Mouse (Mus musculus): Measurements from ENCODE around the gene Mrtfb. TPM values are rescaled to one million over a fixed set of nuclear protein-coding genes. Genes with fewer than 3 reads are reported as not detected.

The Mrtfb gene
- polyA plus RNA-seq, 1 experiment from 2014 or later = 12.9 TPM

DNA sequence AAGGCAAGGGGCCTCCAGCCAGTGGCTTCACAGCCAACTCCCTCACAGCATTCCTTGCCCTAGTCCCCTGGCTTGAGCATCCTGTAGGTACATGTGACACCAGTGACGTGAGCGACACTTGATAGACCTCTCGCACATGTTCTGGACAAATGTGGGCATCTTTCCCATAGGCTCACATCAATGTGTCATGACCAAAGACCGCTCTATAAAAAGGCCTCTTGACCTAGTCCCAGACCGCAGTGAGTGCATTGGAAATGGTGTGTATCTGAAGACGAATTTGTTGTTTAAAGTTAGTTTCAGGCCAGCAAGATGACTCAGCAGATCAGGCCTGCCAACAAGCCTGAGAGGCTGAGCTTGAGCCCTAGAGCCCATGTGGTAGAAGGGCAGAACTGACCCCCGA, 158.3 kb downstream of the Mrtfb start:
- no peak for ATAC-seq
- no peak overlapping the region for H3K27ac ChIP-seq (ENCODE audit: low read length)
- no peaks in the 10 kb centered on the region for H3K27me3 ChIP-seq (ENCODE audit: control insufficient read depth, insufficient read depth, low read depth, low read length)
- no peak overlapping the region for H3K4me3 ChIP-seq (ENCODE audit: low read depth, low read length)
- H3K4me1 ChIP-seq (ENCODE audit: control insufficient read depth, insufficient read depth, low read length) = no peaks in the 10 kb centered on the region
- no peak overlapping the region for H3K9ac ChIP-seq (ENCODE audit: low read depth, low read length)
- peaks cover 19% of the 10 kb centered on the region for H3K36me3 ChIP-seq (ENCODE audit: control insufficient read depth, insufficient read depth, low read length)
- H3K4me2 ChIP-seq (ENCODE audit: low read length) = no peak overlapping the region
- no peaks in the 10 kb centered on the region for H3K9me3 ChIP-seq (replicated peaks; ENCODE audit: control insufficient read depth, low read length, poor library complexity, severe bottlenecking)
- 97% methylated on average over 7 of the region's 7 CpGs for WGBS

DNA sequence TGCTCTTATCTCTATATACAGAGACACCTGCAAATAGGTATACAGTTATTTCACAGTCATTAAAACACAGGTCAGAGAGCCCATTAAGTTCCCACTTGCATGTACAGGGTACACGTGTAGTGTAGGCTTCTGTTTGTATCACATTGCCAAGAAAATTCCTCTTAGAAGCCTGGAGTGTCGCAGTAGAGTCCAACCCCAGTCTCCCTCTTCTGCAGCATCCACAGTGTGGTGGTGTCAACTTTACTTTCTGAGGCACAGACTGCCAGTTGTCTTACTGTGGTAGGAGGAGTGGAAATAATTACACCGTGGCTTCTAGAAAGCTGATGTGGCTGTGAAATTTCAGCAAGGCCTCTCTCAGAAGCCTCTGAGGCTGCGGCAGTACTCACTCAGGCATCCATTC, 158.7 kb downstream of the Mrtfb start:
- 93% methylated on average over 4 of the region's 4 CpGs for WGBS
- H3K9ac ChIP-seq (ENCODE audit: low read depth, low read length) = no peak overlapping the region
- no peak for ATAC-seq

DNA sequence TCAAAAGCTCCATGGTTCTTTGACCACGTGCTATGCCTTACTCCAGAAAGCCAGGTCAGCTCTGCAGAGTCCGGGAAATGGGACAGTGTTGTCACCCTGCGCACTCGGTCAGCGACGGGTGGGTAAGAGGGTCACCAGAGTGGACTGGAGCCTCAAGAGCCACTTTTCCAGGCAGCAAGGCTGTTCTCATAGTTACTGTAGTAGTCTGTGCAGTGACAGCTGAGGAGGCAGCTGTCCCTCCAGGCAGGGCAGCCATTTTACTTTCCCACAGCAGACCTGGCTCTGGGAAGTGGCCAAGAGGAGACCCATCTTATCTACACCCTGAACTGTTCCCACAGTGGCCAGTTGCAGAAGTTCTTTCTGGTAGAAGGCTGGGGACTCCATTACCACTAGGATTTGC, 159.2 kb downstream of the Mrtfb start:
- peaks cover 16% of the 10 kb centered on the region for H3K36me3 ChIP-seq (ENCODE audit: control insufficient read depth, insufficient read depth, low read length)
- 99% methylated on average over 6 of the region's 6 CpGs for WGBS

More for the DNA sequence above, 158.7 kb downstream of the Mrtfb start:
- Histone ChIP-seq H3K4me2 (ENCODE audit: low read length) (no peak overlapping the region), H3K27ac (ENCODE audit: low read length) (no peak overlapping the region), H3K4me3 (ENCODE audit: low read depth, low read length) (no peak overlapping the region), H3K4me1 (ENCODE audit: control insufficient read depth, insufficient read depth, low read length) (no peaks in the 10 kb centered on the region), H3K36me3 (ENCODE audit: control insufficient read depth, insufficient read depth, low read length) (peaks cover 18% of the 10 kb centered on the region), H3K9me3 (replicated peaks; ENCODE audit: control insufficient read depth, low read length, poor library complexity, severe bottlenecking) (no peaks in the 10 kb centered on the region), H3K27me3 (ENCODE audit: control insufficient read depth, insufficient read depth, low read depth, low read length) (no peaks in the 10 kb centered on the region)

DNA sequence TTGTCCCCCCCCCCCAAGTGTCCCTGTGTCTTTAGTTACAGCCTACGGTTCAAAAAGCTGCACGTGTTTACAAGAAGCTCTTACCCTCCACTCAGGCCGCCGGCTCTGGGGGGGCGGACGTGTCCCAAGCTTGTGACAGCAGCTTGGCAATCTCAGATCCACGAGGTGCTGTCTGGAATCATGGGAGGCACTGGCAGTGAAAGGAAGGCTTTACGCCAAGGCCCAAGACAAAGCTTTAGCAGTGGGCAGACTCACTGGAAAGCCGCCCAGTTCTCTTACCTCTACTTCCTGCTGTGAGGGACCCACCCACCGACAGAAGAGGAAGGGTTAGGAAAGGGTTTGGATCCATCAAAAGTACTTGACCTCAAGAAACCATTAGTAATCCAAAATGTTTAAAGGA, 160.2 kb downstream of the Mrtfb start:
- H3K4me2 ChIP-seq (ENCODE audit: low read length) = no peak overlapping the region
- no peak overlapping the region for H3K9ac ChIP-seq (ENCODE audit: low read depth, low read length)
- 72% methylated on average over 10 of the region's 10 CpGs for WGBS

More for the DNA sequence above, 159.2 kb downstream of the Mrtfb start:
- Histone ChIP-seq H3K4me3 (ENCODE audit: low read depth, low read length) (no peak overlapping the region), H3K9me3 (replicated peaks; ENCODE audit: control insufficient read depth, low read length, poor library complexity, severe bottlenecking) (no peaks in the 10 kb centered on the region), H3K4me2 (ENCODE audit: low read length) (no peak overlapping the region), H3K4me1 (ENCODE audit: control insufficient read depth, insufficient read depth, low read length) (no peaks in the 10 kb centered on the region), H3K27ac (ENCODE audit: low read length) (no peak overlapping the region), H3K27me3 (ENCODE audit: control insufficient read depth, insufficient read depth, low read depth, low read length) (no peaks in the 10 kb centered on the region), H3K9ac (ENCODE audit: low read depth, low read length) (no peak overlapping the region)
- ATAC-seq = no peak

DNA sequence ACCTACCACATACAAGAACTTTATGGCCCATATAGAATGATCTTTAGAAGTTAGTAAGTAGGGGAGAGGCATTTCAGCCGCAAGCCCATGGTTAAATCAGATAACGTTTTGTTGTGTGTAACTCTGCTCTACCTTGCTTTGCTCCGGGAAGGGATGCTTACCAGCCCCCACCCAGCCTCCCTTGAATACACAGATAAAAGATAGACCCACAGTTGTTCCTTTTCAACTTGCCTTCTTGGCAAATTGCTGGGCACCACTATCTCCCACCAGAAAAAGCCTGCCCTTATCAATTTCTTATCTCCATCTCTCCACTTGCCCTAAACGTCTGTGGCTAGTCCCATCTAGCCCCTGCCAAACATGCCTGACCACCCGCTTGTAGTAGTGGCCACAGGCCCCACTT, 161.6 kb downstream of the Mrtfb start:
- no peak for ATAC-seq
- Histone ChIP-seq H3K9ac (ENCODE audit: low read depth, low read length) (no peak overlapping the region), H3K9me3 (replicated peaks; ENCODE audit: control insufficient read depth, low read length, poor library complexity, severe bottlenecking) (no peaks in the 10 kb centered on the region), H3K4me1 (ENCODE audit: control insufficient read depth, insufficient read depth, low read length) (no peaks in the 10 kb centered on the region), H3K4me3 (ENCODE audit: low read depth, low read length) (no peak overlapping the region), H3K36me3 (ENCODE audit: control insufficient read depth, insufficient read depth, low read length) (0 out of 2 replicates have a peak, but pooled peaks cover 3% of the 10 kb centered on the region), H3K27me3 (ENCODE audit: control insufficient read depth, insufficient read depth, low read depth, low read length) (no peaks in the 10 kb centered on the region), H3K4me2 (ENCODE audit: low read length) (no peak overlapping the region), H3K27ac (ENCODE audit: low read length) (no peak overlapping the region)
- WGBS = 88% methylated on average over 5 of the region's 5 CpGs

More for the DNA sequence above, 160.2 kb downstream of the Mrtfb start:
- H3K9me3 ChIP-seq (replicated peaks; ENCODE audit: control insufficient read depth, low read length, poor library complexity, severe bottlenecking) = no peaks in the 10 kb centered on the region
- no peak overlapping the region for H3K4me3 ChIP-seq (ENCODE audit: low read depth, low read length)
- no peaks in the 10 kb centered on the region for H3K27me3 ChIP-seq (ENCODE audit: control insufficient read depth, insufficient read depth, low read depth, low read length)
- no peak overlapping the region for H3K27ac ChIP-seq (ENCODE audit: low read length)
- peaks cover 7% of the 10 kb centered on the region for H3K36me3 ChIP-seq (ENCODE audit: control insufficient read depth, insufficient read depth, low read length)
- ATAC-seq = no peak
- H3K4me1 ChIP-seq (ENCODE audit: control insufficient read depth, insufficient read depth, low read length) = no peaks in the 10 kb centered on the region

DNA sequence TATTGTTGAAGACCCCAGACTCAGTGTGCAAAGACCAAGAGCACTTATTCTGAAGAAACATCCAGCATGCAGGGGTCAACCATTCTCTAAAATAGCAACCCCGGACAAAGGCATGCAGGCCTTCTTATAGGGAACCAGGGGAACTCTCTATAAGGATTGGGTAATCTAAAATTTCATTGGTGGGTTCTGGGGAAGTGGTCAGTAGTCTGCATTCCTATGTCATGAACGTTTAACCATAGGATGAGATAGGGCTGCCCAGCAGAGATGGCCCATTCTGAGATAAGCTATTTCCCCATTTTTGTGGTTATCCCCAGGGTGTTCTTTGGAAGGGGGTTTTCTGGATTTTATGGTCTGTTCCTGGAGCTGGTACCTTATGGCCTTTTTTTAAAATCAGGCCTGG, 163.5 kb downstream of the Mrtfb start:
- Histone ChIP-seq H3K27ac (ENCODE audit: low read length) (no peak overlapping the region), H3K9me3 (replicated peaks; ENCODE audit: control insufficient read depth, low read length, poor library complexity, severe bottlenecking) (no peaks in the 10 kb centered on the region), H3K27me3 (ENCODE audit: control insufficient read depth, insufficient read depth, low read depth, low read length) (no peaks in the 10 kb centered on the region), H3K4me3 (ENCODE audit: low read depth, low read length) (no peak overlapping the region), H3K36me3 (ENCODE audit: control insufficient read depth, insufficient read depth, low read length) (no peaks in the 10 kb centered on the region), H3K9ac (ENCODE audit: low read depth, low read length) (no peak overlapping the region), H3K4me1 (ENCODE audit: control insufficient read depth, insufficient read depth, low read length) (no peaks in the 10 kb centered on the region), H3K4me2 (ENCODE audit: low read length) (no peak overlapping the region)
- no peak for ATAC-seq
- 89% methylated on average over 2 of the region's 2 CpGs for WGBS

DNA sequence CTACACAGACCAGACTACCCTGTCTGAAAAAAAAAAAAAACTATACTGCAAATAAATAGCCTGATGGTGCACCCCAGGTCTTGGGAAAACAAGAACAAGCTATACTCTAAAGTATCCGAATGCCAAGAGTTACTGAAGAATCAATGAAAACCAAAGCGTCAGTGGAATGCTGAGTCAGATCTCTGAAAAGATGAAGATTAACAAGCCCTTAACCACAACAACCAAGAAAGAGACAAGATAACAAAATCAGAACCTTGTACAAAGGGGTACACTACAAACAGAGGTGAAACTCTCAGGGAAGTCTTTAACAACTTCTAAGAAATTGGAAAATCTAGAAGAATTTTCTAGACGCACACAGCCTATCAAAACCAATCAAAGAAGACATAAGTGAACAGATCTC, 166.2 kb downstream of the Mrtfb start:
- H3K27me3 ChIP-seq (ENCODE audit: control insufficient read depth, insufficient read depth, low read depth, low read length) = no peaks in the 10 kb centered on the region
- H3K36me3 ChIP-seq (ENCODE audit: control insufficient read depth, insufficient read depth, low read length) = no peaks in the 10 kb centered on the region
- no peak overlapping the region for H3K4me3 ChIP-seq (ENCODE audit: low read depth, low read length)
- WGBS = 91% methylated on average over 3 of the region's 3 CpGs
- no peak overlapping the region for H3K4me2 ChIP-seq (ENCODE audit: low read length)
- no peak overlapping the region for H3K27ac ChIP-seq (ENCODE audit: low read length)
- no peak for ATAC-seq
- H3K9me3 ChIP-seq (replicated peaks; ENCODE audit: control insufficient read depth, low read length, poor library complexity, severe bottlenecking) = no peaks in the 10 kb centered on the region
- H3K9ac ChIP-seq (ENCODE audit: low read depth, low read length) = no peak overlapping the region
- no peaks in the 10 kb centered on the region for H3K4me1 ChIP-seq (ENCODE audit: control insufficient read depth, insufficient read depth, low read length)

DNA sequence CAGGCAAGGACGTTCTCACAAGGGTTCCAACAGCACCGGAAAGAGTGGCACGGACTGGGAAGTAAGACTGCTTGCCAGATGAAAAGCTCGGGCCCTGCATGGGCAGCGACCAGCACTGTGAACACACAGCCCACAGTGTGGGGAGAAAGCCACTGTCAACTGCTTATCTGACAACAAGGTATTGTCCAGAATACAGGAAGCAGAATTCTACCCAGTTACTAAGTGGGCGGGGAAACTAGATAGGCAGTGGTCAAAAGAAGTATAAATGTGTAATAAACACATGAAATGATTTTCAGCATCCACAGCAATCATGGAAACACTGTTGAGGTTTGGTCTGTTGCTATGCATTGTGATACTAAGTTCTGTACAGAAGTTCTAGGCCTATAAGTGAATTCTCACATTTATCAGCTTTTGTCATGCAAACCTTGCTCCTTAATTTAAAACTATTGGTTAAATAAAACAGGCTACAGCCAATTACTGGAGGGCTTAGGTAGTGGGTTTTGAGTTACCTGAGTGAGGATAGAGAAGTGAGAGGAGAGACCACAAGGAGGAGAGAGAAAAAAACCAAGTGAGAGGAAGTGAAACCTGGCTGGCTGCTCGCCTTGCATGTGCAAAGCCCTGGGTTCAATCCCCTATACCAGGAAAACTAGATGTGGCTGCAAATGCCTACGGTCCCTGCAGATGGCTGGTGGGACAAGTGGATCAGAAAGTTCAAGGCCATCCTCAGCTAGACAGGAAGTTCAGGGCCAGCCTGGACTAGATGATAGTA, 167.5 kb downstream of the Mrtfb start:
- no peak overlapping the region for H3K4me3 ChIP-seq (ENCODE audit: low read depth, low read length)
- H3K27ac ChIP-seq (ENCODE audit: low read length) = no peak overlapping the region
- H3K9me3 ChIP-seq (replicated peaks; ENCODE audit: control insufficient read depth, low read length, poor library complexity, severe bottlenecking) = no peaks in the 10 kb centered on the region
- no peak for ATAC-seq
- no peak overlapping the region for H3K9ac ChIP-seq (ENCODE audit: low read depth, low read length)
- H3K36me3 ChIP-seq (ENCODE audit: control insufficient read depth, insufficient read depth, low read length) = no peaks in the 10 kb centered on the region
- no peaks in the 10 kb centered on the region for H3K27me3 ChIP-seq (ENCODE audit: control insufficient read depth, insufficient read depth, low read depth, low read length)
- no peak overlapping the region for H3K4me2 ChIP-seq (ENCODE audit: low read length)
- no peaks in the 10 kb centered on the region for H3K4me1 ChIP-seq (ENCODE audit: control insufficient read depth, insufficient read depth, low read length)
- 86% methylated on average over 8 of the region's 8 CpGs for WGBS

DNA sequence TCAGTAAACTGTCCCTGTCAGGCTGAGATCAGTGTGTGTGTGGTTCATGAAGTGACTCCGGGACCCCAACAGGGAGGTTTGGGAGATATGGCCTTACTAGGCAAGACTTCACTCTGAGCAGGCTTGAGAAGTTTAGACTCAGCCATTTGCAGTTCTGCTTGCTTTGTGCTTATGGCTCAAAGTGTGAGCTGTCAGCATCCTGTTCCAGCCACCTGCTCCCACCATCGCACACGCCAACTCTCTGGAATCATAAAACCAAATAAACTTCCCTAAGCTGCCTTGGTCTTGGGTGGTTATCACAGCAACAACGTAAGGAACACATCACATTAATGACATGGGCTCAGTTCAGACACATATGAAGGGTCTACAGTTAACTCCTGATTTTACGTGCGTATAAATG, 169.5 kb downstream of the Mrtfb start:
- no peak for ATAC-seq
- Histone ChIP-seq H3K4me2 (ENCODE audit: low read length) (no peak overlapping the region), H3K4me3 (ENCODE audit: low read depth, low read length) (no peak overlapping the region), H3K27me3 (ENCODE audit: control insufficient read depth, insufficient read depth, low read depth, low read length) (no peaks in the 10 kb centered on the region), H3K4me1 (ENCODE audit: control insufficient read depth, insufficient read depth, low read length) (no peaks in the 10 kb centered on the region), H3K27ac (ENCODE audit: low read length) (no peak overlapping the region), H3K9me3 (replicated peaks; ENCODE audit: control insufficient read depth, low read length, poor library complexity, severe bottlenecking) (no peaks in the 10 kb centered on the region), H3K9ac (ENCODE audit: low read depth, low read length) (no peak overlapping the region), H3K36me3 (ENCODE audit: control insufficient read depth, insufficient read depth, low read length) (no peaks in the 10 kb centered on the region)
- 90% methylated on average over 6 of the region's 6 CpGs for WGBS
